Mouse (Mus musculus): ENCODE results near the gene Dnajc2.

Dnajc2 gene

GRCm38 (mm10) chr5:21785053-21785452, at the start of gene Dnajc2, which contains the start of gene Psmc2:
Dnajc2 (minus strand) TSS chr5:21785251.
Psmc2 (plus strand) TSS chr5:21785283.
- peak; percentile 90 for DNase-seq (ENCODE audit: low spot score)

- no peak for DNase-seq (ENCODE audit: low spot score)
Measured at GRCm38 (mm10) chr5:21831761-21832160, 46.7 kb upstream of the Dnajc2 start.

GRCm38 (mm10) chr5:21828855-21829254, 43.8 kb upstream of the Dnajc2 start:
- DNase-seq (ENCODE audit: low spot score): no peak

- no peak for DNase-seq (ENCODE audit: low spot score)
Measured at GRCm38 (mm10) chr5:21827643-21828042, 42.6 kb upstream of the Dnajc2 start.

- DNase-seq (ENCODE audit: low spot score): no peak
Measured at GRCm38 (mm10) chr5:21826370-21826769, 41.3 kb upstream of the Dnajc2 start.

GRCm38 (mm10) chr5:21813994-21814393, 28.9 kb upstream of the Dnajc2 start:
- DNase-seq (ENCODE audit: low spot score): peak; percentile 10

- no peak for DNase-seq (ENCODE audit: low spot score)
Measured at GRCm38 (mm10) chr5:21810924-21811323, 25.9 kb upstream of the Dnajc2 start.

GRCm38 (mm10) chr5:21804837-21805236, 19.8 kb upstream of the Dnajc2 start:
- no peak for DNase-seq (ENCODE audit: low spot score)

GRCm38 (mm10) chr5:21803691-21804188, 18.7 kb upstream of the Dnajc2 start:
- DNase-seq (ENCODE audit: low spot score): no peak

- DNase-seq (ENCODE audit: low spot score): no peak
Measured at GRCm38 (mm10) chr5:21802907-21803306, 17.9 kb upstream of the Dnajc2 start.

GRCm38 (mm10) chr5:21792166-21792565, 7.1 kb upstream of the Dnajc2 start:
- no peak for DNase-seq (ENCODE audit: low spot score)

- no peak for DNase-seq (ENCODE audit: low spot score)
Measured at GRCm38 (mm10) chr5:21789061-21789460, 4.0 kb upstream of the Dnajc2 start.

- DNase-seq (ENCODE audit: low spot score): no peak
Measured at GRCm38 (mm10) chr5:21787186-21788105, 2.4 kb upstream of the Dnajc2 start.

- DNase-seq (ENCODE audit: low spot score): peak; percentile 90
Measured at GRCm38 (mm10) chr5:21786258-21787185, 1.5 kb upstream of the Dnajc2 start.

GRCm38 (mm10) chr5:21785776-21786175, 725 bp upstream of the Dnajc2 start:
- no peak for DNase-seq (ENCODE audit: low spot score)

GRCm38 (mm10) chr5:21784161-21785052, 644 bp downstream of the Dnajc2 start:
- DNase-seq (ENCODE audit: low spot score): no peak

- no peak for DNase-seq (ENCODE audit: low spot score)
Measured at GRCm38 (mm10) chr5:21776491-21776890, 8.6 kb downstream of the Dnajc2 start.

- DNase-seq (ENCODE audit: low spot score): no peak
Measured at GRCm38 (mm10) chr5:21769841-21770240, 15.2 kb downstream of the Dnajc2 start.

- DNase-seq (ENCODE audit: low spot score): no peak
Measured at GRCm38 (mm10) chr5:21768506-21768905, 16.5 kb downstream of the Dnajc2 start.

- DNase-seq (ENCODE audit: low spot score): no peak
Measured at GRCm38 (mm10) chr5:21745966-21746365, 39.1 kb downstream of the Dnajc2 start.

GRCm38 (mm10) chr5:21744651-21745050, 40.4 kb downstream of the Dnajc2 start:
- no peak for DNase-seq (ENCODE audit: low spot score)

Data from ovary, postnatal 36 days (tissue).